In genomic region chr19:60678236-60678635, GRCm38 (mm10) we compare ENCODE assay signal across 15 mouse cellular contexts.
"Had no signal": no experiment of that assay in that cellular context is flagged by ENCODE, and none has a peak within 500 bp of the region (broad histone marks: within the 10 kb centered on the region; RNA-seq: fewer than 3 reads in every experiment).

No protein-coding gene starts in this region.

- H3K27ac ChIP-seq: neural tube, embryonic 12.5 days; neural tube, embryonic 13.5 days; neural tube, embryonic 15.5 days; stomach, embryonic 15.5 days; stomach, postnatal 0 days had no signal

- H3K9ac ChIP-seq: neural tube, embryonic 12.5 days; neural tube, embryonic 13.5 days; neural tube, embryonic 15.5 days; stomach, embryonic 15.5 days had no signal

- H3K4me2 ChIP-seq: neural tube, embryonic 12.5 days; neural tube, embryonic 13.5 days; neural tube, embryonic 15.5 days; stomach, embryonic 15.5 days had no signal

- H3K36me3 ChIP-seq: neural tube, embryonic 12.5 days; neural tube, embryonic 13.5 days; neural tube, embryonic 15.5 days; stomach, embryonic 15.5 days had no signal

- H3K4me1 ChIP-seq: neural tube, embryonic 12.5 days; neural tube, embryonic 13.5 days; neural tube, embryonic 15.5 days; stomach, embryonic 15.5 days had no signal

- H3K4me3 ChIP-seq: neural tube, embryonic 12.5 days; neural tube, embryonic 13.5 days; neural tube, embryonic 15.5 days; stomach, embryonic 15.5 days had no signal

- H3K27me3 ChIP-seq: neural tube, embryonic 12.5 days; neural tube, embryonic 13.5 days; neural tube, embryonic 15.5 days; stomach, embryonic 15.5 days had no signal

- H3K9me3 ChIP-seq: neural tube, embryonic 12.5 days; neural tube, embryonic 13.5 days; neural tube, embryonic 15.5 days; stomach, embryonic 15.5 days had no signal

- DNase-seq: retina, postnatal 1 day; right cerebral cortex, postnatal 14 days; right cerebral cortex, postnatal 4 days; spleen, adult 18-20 months; thymus, adult 18-20 months; thymus, adult 2 months; thymus, postnatal 14 days; thymus, postnatal 25 days; thymus, postnatal 36 days; thymus, postnatal 4 days had no signal
